Mouse (Mus musculus): ENCODE data around the gene Gm28038.

Gene Gm28038

GRCm38 (mm10) chr2:30280743-30281142 lies at the start of gene Gm28038:
Gene Gm28038, plus strand, starts transcription at chr2:30281043.
- DNase-seq (ENCODE audit: extremely low spot score, low spot score) = no peak

- no peak for DNase-seq (ENCODE audit: extremely low spot score, low spot score)
Measured at GRCm38 (mm10) chr2:30235593-30235992, 45.2 kb upstream of the Gm28038 start.

DNA sequence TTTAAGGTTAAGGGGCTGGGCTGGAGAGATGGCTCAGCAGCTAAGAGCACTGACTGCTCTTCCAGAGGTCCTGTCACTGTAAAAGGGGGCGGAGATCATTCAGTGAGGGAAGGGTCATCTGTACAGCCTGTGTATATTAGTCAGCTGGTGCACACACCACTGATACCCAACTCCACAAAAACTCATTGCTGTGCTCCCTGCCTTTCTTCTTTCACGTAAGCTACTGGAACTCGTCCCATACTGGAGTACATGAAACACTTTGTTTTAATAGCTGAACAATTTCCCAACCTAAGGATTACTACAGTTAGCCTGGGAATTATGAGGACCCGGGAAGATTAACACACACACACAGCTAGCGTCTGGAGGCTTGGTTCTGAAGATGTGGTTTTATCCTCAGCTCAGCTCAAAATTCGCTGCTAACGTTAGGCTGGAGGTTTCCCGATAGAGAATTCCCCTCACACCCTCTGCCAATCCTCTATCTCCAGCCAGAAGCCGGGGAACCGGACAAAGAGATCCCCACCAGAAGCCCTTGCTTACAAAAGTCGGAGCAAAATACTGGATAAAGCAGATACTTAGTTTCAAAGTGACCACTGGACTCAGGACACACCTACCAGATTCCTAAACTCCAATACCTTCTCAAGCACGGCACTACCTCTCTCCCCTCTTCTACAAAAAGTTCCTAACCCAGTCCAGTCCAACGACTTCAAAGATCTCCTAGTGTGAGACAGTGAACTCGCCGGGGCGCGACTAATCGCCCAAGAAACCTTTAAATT lies 44.2 kb upstream of the Gm28038 start:
- no peak for DNase-seq (ENCODE audit: extremely low spot score, low spot score)

DNA sequence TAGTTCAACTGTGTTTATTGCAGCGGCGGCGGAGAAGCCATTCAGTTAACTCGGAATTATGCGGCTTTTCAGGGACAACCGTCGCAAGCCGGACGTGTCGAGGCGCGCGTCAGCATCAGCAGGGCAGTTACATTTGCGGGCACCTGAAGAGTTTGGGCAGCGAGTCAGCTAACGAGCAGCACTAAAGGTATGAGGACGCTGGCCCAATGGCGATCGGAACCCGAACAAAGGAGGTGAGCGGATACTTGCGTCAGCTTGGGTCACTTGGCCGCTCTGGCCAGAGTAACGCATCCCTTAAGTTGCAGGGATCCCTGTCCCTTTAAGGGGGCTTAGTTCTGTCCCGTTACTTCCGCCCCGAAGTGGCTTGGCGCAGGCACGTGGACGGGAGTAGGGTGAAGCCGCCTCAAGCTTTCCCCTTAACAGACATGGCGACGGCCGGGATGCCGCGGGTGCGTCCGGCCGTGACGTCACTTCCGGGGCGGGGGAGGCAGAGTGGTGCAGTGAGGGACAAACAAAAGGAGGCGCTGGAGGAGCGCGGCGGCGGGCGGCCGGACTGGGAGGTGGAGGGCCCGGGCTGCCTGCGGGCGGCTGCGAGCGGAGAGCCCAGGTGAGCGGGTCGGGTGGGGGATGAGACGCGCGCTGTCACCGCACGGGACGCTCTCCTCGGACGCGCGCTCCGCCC lies 43.5 kb upstream of the Gm28038 start, which contains the start of gene Lrrc8a:
Lrrc8a (plus strand) TSS at position 517 of the 682 bp plus-strand sequence.
- peak; percentile 100 for DNase-seq (ENCODE audit: extremely low spot score, low spot score)

GRCm38 (mm10) chr2:30237881-30238280 lies 43.0 kb upstream of the Gm28038 start:
- no peak for DNase-seq (ENCODE audit: extremely low spot score, low spot score)

GRCm38 (mm10) chr2:30238906-30239465 lies 41.9 kb upstream of the Gm28038 start:
- no peak for DNase-seq (ENCODE audit: extremely low spot score, low spot score)

GRCm38 (mm10) chr2:30239777-30240176 lies 41.1 kb upstream of the Gm28038 start:
- DNase-seq (ENCODE audit: extremely low spot score, low spot score) = no peak

- no peak for DNase-seq (ENCODE audit: extremely low spot score, low spot score)
Measured at GRCm38 (mm10) chr2:30240267-30240666, 40.6 kb upstream of the Gm28038 start, which contains the start of gene Gm28035. Gene Gm28035, plus strand, starts transcription at chr2:30240567.

GRCm38 (mm10) chr2:30242509-30242908 lies 38.3 kb upstream of the Gm28038 start:
- peak; percentile 42 for DNase-seq (ENCODE audit: extremely low spot score, low spot score)

DNA sequence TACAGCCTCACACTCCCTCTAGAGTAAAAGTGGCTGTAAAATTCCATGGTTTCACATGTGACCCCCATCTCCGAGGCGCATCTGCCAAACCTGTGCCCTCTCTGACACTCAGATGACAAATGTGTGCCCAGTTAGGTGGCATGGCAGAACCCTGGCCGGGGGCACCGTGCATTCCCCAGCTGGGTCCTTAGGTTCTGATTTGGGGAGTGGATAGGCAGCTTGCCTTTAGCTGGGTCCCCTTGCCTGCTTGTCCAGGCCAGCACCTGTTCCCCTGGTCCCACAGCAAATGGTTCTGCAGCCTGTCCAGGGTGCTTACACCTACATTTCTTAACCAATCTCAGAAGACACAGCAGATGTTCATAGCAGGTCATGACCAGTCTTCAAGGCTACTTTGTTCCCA lies 37.5 kb upstream of the Gm28038 start:
- no peak for DNase-seq (ENCODE audit: extremely low spot score, low spot score)

- DNase-seq (ENCODE audit: extremely low spot score, low spot score) = no peak
Measured at GRCm38 (mm10) chr2:30244595-30245178, 36.2 kb upstream of the Gm28038 start.

- DNase-seq (ENCODE audit: extremely low spot score, low spot score) = no peak
Measured at GRCm38 (mm10) chr2:30247036-30247435, 33.8 kb upstream of the Gm28038 start.

- DNase-seq (ENCODE audit: extremely low spot score, low spot score) = no peak
Measured at GRCm38 (mm10) chr2:30247681-30248080, 33.2 kb upstream of the Gm28038 start.

DNA sequence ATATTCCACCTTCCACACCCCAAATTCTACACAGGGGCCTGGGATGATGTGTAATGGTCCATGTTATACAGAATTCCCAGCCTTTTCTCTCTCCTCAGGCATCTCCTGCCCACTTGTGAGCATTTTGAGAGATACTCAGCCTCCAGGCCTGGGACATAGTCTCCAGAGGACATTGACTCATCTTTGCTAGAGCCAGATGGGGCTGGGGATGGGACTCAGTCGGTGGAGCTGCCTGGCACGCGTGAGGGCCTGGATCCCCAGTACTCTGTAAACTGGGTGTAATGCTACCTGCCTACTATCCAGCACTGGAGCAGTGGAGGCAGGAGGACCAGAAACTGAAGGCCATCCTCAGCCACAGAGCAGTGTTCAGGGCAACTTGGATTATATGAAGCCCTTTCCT lies 31.7 kb upstream of the Gm28038 start:
- no peak for DNase-seq (ENCODE audit: extremely low spot score, low spot score)

GRCm38 (mm10) chr2:30250166-30251128 lies 30.4 kb upstream of the Gm28038 start:
- no peak for DNase-seq (ENCODE audit: extremely low spot score, low spot score)

- no peak for DNase-seq (ENCODE audit: extremely low spot score, low spot score)
Measured at GRCm38 (mm10) chr2:30251417-30252104, 29.3 kb upstream of the Gm28038 start.

GRCm38 (mm10) chr2:30252521-30252920 lies 28.3 kb upstream of the Gm28038 start:
- DNase-seq (ENCODE audit: extremely low spot score, low spot score) = no peak

- DNase-seq (ENCODE audit: extremely low spot score, low spot score) = no peak
Measured at GRCm38 (mm10) chr2:30253809-30254208, 27.0 kb upstream of the Gm28038 start.

GRCm38 (mm10) chr2:30255631-30256395 lies 25.0 kb upstream of the Gm28038 start:
- no peak for DNase-seq (ENCODE audit: extremely low spot score, low spot score)

All from neural tube, embryonic 10.5 days (tissue).